Mouse (Mus musculus): ENCODE results near the gene Tenm2. TPM values are rescaled to one million over a fixed set of nuclear protein-coding genes. Genes with fewer than 3 reads are reported as not detected.

Tenm2 gene
- polyA plus RNA-seq, 1 experiment, result 0.32 TPM

- Histone ChIP-seq H3K27me3 (ENCODE audit: control insufficient read depth, insufficient read depth, low read length) (no peaks in the 10 kb centered on the region), H3K27ac (ENCODE audit: control insufficient read depth, insufficient read depth, low read depth, low read length) (no peak overlapping the region), H3K4me1 (ENCODE audit: control insufficient read depth, insufficient read depth, low read length) (no peaks in the 10 kb centered on the region), H3K36me3 (ENCODE audit: control insufficient read depth, insufficient read depth, low read length) (no peaks in the 10 kb centered on the region), H3K4me3 (ENCODE audit: control insufficient read depth, low read depth, low read length) (no peak overlapping the region)
- TF ChIP-seq POLR2A (IDR thresholded peaks at IDR 0.05; ENCODE audit: control insufficient read depth, low read depth, low read length), result no peak
- TF ChIP-seq CTCF (IDR thresholded peaks at IDR 0.05; ENCODE audit: control insufficient read depth, insufficient read depth, insufficient replicate concordance, low read depth, low read length), result no peak
These were observed 156.4 kb downstream of the Tenm2 start for GRCm38 (mm10) chr11:37079403-37079802.

- no peaks in the 10 kb centered on the region for H3K4me1 ChIP-seq (ENCODE audit: control insufficient read depth, insufficient read depth, low read length)
- no peak for TF ChIP-seq POLR2A (IDR thresholded peaks at IDR 0.05; ENCODE audit: control insufficient read depth, low read depth, low read length)
- TF ChIP-seq CTCF (IDR thresholded peaks at IDR 0.05; ENCODE audit: control insufficient read depth, insufficient read depth, insufficient replicate concordance, low read depth, low read length), result no peak
- H3K27ac ChIP-seq (ENCODE audit: control insufficient read depth, insufficient read depth, low read depth, low read length), result no peak overlapping the region
- no peaks in the 10 kb centered on the region for H3K27me3 ChIP-seq (ENCODE audit: control insufficient read depth, insufficient read depth, low read length)
- no peaks in the 10 kb centered on the region for H3K36me3 ChIP-seq (ENCODE audit: control insufficient read depth, insufficient read depth, low read length)
- H3K4me3 ChIP-seq (ENCODE audit: control insufficient read depth, low read depth, low read length), result no peak overlapping the region
These were observed 158.7 kb downstream of the Tenm2 start for GRCm38 (mm10) chr11:37076989-37077598.

DNA sequence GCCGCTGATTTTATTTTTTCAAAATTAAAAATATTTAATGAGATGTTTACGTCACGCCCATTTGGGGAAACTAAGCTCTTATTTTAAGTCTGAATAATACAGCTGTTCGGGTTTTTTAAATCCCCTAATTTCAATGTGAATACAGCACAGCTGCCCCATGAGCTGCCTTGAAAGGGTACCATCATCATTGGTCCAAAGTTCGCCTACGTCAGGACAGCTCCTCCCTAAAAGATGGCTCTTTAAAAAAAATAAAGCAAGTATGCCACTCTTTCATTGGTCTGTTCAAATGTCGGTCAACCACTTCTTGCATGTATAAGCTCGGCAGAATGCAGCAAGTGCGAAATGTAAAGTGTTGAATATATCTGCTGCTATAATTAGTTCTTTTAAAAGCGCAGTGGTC, 160.4 kb downstream of the Tenm2 start:
- Histone ChIP-seq H3K4me3 (ENCODE audit: control insufficient read depth, low read depth, low read length) (no peak overlapping the region), H3K27me3 (ENCODE audit: control insufficient read depth, insufficient read depth, low read length) (no peaks in the 10 kb centered on the region), H3K36me3 (ENCODE audit: control insufficient read depth, insufficient read depth, low read length) (no peaks in the 10 kb centered on the region), H3K4me1 (ENCODE audit: control insufficient read depth, insufficient read depth, low read length) (no peaks in the 10 kb centered on the region), H3K27ac (ENCODE audit: control insufficient read depth, insufficient read depth, low read depth, low read length) (no peak overlapping the region)
- TF ChIP-seq CTCF (IDR thresholded peaks at IDR 0.05; ENCODE audit: control insufficient read depth, insufficient read depth, insufficient replicate concordance, low read depth, low read length) (no peak), POLR2A (IDR thresholded peaks at IDR 0.05; ENCODE audit: control insufficient read depth, low read depth, low read length) (no peak)

GRCm38 (mm10) chr11:37065459-37065858, 170.3 kb downstream of the Tenm2 start:
- no peak for TF ChIP-seq POLR2A (IDR thresholded peaks at IDR 0.05; ENCODE audit: control insufficient read depth, low read depth, low read length)
- no peak for TF ChIP-seq CTCF (IDR thresholded peaks at IDR 0.05; ENCODE audit: control insufficient read depth, insufficient read depth, insufficient replicate concordance, low read depth, low read length)
- no peak overlapping the region for H3K4me3 ChIP-seq (ENCODE audit: control insufficient read depth, low read depth, low read length)
- no peaks in the 10 kb centered on the region for H3K27me3 ChIP-seq (ENCODE audit: control insufficient read depth, insufficient read depth, low read length)
- H3K4me1 ChIP-seq (ENCODE audit: control insufficient read depth, insufficient read depth, low read length), result no peaks in the 10 kb centered on the region
- H3K27ac ChIP-seq (ENCODE audit: control insufficient read depth, insufficient read depth, low read depth, low read length), result no peak overlapping the region
- no peaks in the 10 kb centered on the region for H3K36me3 ChIP-seq (ENCODE audit: control insufficient read depth, insufficient read depth, low read length)

- Histone ChIP-seq H3K4me3 (ENCODE audit: control insufficient read depth, low read depth, low read length) (no peak overlapping the region), H3K27me3 (ENCODE audit: control insufficient read depth, insufficient read depth, low read length) (no peaks in the 10 kb centered on the region), H3K4me1 (ENCODE audit: control insufficient read depth, insufficient read depth, low read length) (no peaks in the 10 kb centered on the region), H3K36me3 (ENCODE audit: control insufficient read depth, insufficient read depth, low read length) (no peaks in the 10 kb centered on the region), H3K27ac (ENCODE audit: control insufficient read depth, insufficient read depth, low read depth, low read length) (no peak overlapping the region)
- peak; percentile 62; the same call in 1 of the 2 replicates for TF ChIP-seq CTCF (IDR thresholded peaks at IDR 0.05; ENCODE audit: control insufficient read depth, insufficient read depth, insufficient replicate concordance, low read depth, low read length)
- TF ChIP-seq POLR2A (IDR thresholded peaks at IDR 0.05; ENCODE audit: control insufficient read depth, low read depth, low read length), result no peak
These were observed 189.1 kb downstream of the Tenm2 start for GRCm38 (mm10) chr11:37046671-37047070.

DNA sequence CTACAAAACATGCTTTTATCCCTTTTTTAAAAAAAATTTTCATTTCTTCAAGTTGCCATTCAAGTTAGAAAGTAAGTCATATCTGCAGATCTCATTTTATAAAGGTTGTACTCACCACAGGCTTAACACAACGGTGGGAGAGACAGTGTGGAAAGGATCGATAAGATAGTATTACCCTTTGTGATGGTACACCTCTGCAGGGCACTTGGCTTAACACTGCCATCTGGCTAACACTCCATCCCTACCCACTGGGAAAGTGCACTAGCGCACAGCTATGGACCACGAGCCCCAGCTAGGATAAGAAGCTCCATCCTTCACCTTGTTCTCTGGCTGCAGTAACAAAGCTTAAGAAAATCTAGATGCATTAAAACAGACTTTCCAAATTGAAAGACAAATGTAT, 194.5 kb downstream of the Tenm2 start:
- Histone ChIP-seq H3K27me3 (ENCODE audit: control insufficient read depth, insufficient read depth, low read length) (no peaks in the 10 kb centered on the region), H3K36me3 (ENCODE audit: control insufficient read depth, insufficient read depth, low read length) (no peaks in the 10 kb centered on the region), H3K4me1 (ENCODE audit: control insufficient read depth, insufficient read depth, low read length) (no peaks in the 10 kb centered on the region), H3K27ac (ENCODE audit: control insufficient read depth, insufficient read depth, low read depth, low read length) (no peak overlapping the region), H3K4me3 (ENCODE audit: control insufficient read depth, low read depth, low read length) (no peak overlapping the region)
- TF ChIP-seq POLR2A (IDR thresholded peaks at IDR 0.05; ENCODE audit: control insufficient read depth, low read depth, low read length) (no peak), CTCF (IDR thresholded peaks at IDR 0.05; ENCODE audit: control insufficient read depth, insufficient read depth, insufficient replicate concordance, low read depth, low read length) (no peak)

DNA sequence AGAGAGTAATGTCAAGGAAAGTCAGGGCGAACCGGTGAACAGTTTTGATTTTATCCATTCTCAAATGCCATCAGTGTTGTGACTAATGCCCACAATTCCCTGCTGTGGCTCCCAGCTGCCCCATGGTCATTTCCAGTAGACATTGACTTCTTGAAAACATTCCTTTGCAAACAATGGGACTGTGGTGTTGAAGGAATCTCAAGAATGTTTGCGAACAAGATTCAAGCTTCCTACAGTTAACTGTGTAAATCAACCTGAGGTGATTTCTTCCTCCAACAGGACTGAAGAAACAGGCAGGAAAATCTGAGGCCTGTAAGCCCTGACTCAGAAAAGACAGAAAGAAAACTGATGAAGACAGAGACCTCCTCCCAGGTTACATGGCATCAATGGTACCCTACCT, 196.5 kb downstream of the Tenm2 start:
- Histone ChIP-seq H3K4me3 (ENCODE audit: control insufficient read depth, low read depth, low read length) (no peak overlapping the region), H3K27me3 (ENCODE audit: control insufficient read depth, insufficient read depth, low read length) (no peaks in the 10 kb centered on the region), H3K36me3 (ENCODE audit: control insufficient read depth, insufficient read depth, low read length) (no peaks in the 10 kb centered on the region), H3K4me1 (ENCODE audit: control insufficient read depth, insufficient read depth, low read length) (no peaks in the 10 kb centered on the region), H3K27ac (ENCODE audit: control insufficient read depth, insufficient read depth, low read depth, low read length) (no peak overlapping the region)
- TF ChIP-seq CTCF (IDR thresholded peaks at IDR 0.05; ENCODE audit: control insufficient read depth, insufficient read depth, insufficient replicate concordance, low read depth, low read length) (no peak), POLR2A (IDR thresholded peaks at IDR 0.05; ENCODE audit: control insufficient read depth, low read depth, low read length) (no peak)

Data from testis, adult 2 months (tissue).